Mouse (Mus musculus): Measurements from ENCODE around the gene St6galnac3. TPM values are rescaled to one million over a fixed set of nuclear protein-coding genes. Genes with fewer than 3 reads are reported as not detected.

The St6galnac3 gene
- polyA plus RNA-seq, 1 experiment = 13.6 TPM

DNA sequence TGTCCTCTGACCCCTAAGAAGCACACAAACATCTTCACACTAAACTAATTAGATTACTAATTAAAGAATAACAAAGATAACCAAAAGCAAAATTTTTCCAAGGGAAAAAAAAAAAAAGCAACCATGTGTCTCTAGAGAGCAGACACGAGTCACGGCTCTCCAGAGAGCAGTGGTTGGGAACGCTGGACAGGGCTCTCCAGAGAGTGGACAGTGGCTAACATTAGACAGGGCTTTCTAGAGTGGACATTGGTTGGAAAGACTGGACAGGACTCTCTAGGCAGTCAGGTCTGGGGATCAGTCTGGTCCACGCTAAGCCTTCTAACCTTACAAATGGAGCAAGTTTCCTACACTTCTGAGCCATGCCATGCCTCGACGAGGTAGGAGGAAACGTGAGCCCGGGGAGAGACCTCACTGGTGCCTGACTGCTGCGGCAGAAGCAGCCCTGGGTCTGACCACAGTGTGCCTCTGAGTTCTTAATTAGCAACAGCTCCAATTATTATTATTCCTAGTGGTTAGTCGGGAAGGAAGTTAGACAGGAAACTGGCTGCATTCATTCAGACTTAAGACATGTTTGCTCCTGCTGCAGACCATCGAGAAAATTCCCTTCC lies 32.7 kb downstream of the St6galnac3 start:
- WGBS = 37% methylated on average over 11 of the region's 11 CpGs
- TF ChIP-seq POLR2A (IDR thresholded peaks at IDR 0.05; ENCODE audit: borderline replicate concordance, control insufficient read depth, low read depth, low read length) (no peak), CTCF (IDR thresholded peaks at IDR 0.05; ENCODE audit: control insufficient read depth, insufficient read depth, low read length) (no peak)
- Histone ChIP-seq H3K27ac (ENCODE audit: control insufficient read depth, insufficient read depth, low read depth, low read length, poor library complexity) (no peak overlapping the region), H3K4me1 (ENCODE audit: control insufficient read depth, insufficient read depth, low read length) (peaks cover 3% of the 10 kb centered on the region), H3K4me3 (replicated peaks; ENCODE audit: control insufficient read depth, low read depth, low read length) (no peak overlapping the region)

DNA sequence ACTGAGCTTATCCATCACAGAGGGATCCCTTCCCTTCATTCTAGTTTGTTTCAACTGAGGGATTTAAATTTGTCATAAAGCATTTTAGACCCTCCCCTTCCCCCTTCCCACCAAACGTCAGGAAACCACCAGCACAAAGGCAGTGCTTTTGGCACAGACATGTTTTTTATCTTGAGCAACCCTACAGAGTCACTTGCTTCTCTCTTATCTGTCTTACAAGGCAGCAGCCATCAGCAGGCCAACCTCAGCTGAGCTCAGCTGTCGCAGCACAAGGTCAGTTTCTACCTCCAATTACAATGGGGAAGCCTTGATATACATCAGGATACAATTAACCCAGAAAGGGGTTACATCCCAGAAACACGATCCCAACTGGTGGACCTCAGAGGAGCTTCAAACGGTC lies 33.4 kb downstream of the St6galnac3 start:
- peaks cover 3% of the 10 kb centered on the region for H3K4me1 ChIP-seq (ENCODE audit: control insufficient read depth, insufficient read depth, low read length)
- TF ChIP-seq POLR2A (IDR thresholded peaks at IDR 0.05; ENCODE audit: borderline replicate concordance, control insufficient read depth, low read depth, low read length) (no peak), CTCF (IDR thresholded peaks at IDR 0.05; ENCODE audit: control insufficient read depth, insufficient read depth, low read length) (no peak)
- no peak overlapping the region for H3K4me3 ChIP-seq (replicated peaks; ENCODE audit: control insufficient read depth, low read depth, low read length)
- H3K27ac ChIP-seq (ENCODE audit: control insufficient read depth, insufficient read depth, low read depth, low read length, poor library complexity) = no peak overlapping the region
- 29% methylated on average over 4 of the region's 4 CpGs for WGBS

DNA sequence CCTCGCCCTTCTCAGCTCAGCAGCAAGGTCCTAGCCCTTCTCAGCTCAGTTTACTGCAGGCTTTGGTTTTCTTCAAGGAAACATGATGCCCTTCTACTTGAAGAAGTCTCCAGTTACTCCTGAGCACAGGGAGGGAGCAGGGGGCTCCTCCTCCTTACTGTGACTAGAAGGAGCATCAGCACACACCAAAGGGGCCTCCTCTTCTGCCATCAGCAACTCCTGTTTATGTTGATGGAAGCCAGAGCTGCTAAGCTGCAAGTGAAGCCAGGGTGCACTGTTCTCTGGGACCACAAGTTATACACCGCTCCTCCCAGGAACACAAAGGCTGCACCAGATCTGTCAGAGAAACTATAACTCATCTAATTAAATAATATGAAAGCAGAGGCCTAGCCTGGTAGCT lies 34.4 kb downstream of the St6galnac3 start:
- WGBS = 80% methylated on average over 2 of the region's 2 CpGs
- H3K4me1 ChIP-seq (ENCODE audit: control insufficient read depth, insufficient read depth, low read length) = peaks cover 3% of the 10 kb centered on the region
- no peak overlapping the region for H3K4me3 ChIP-seq (replicated peaks; ENCODE audit: control insufficient read depth, low read depth, low read length)
- TF ChIP-seq CTCF (IDR thresholded peaks at IDR 0.05; ENCODE audit: control insufficient read depth, insufficient read depth, low read length) (no peak), POLR2A (IDR thresholded peaks at IDR 0.05; ENCODE audit: borderline replicate concordance, control insufficient read depth, low read depth, low read length) (no peak)
- peak overlapping the region; percentile 25; the same call in 1 of the 2 replicates for H3K27ac ChIP-seq (ENCODE audit: control insufficient read depth, insufficient read depth, low read depth, low read length, poor library complexity)

DNA sequence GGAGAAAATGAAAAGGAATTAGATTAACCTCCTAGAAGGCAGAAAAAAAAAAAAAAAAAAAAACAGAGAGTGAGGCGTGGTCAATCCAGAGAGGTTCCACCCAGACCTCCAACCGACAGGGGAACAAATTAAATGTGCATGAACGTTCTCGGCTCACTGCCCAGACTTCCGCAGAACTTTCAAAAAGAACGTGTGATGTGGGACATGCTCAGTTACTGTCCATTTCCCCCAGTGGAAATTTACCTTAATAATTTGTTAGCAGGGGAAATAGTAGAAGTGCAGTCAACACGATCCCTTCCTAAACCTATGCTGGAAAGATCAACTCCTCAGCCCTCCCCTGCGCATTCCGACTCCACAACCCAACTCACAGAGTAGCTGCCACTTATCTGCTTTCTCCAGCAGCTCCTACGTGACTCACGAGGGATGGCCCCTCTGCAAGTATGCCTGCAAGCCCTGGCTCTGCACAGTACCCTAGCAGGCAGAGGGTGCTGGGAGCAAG lies 35.1 kb downstream of the St6galnac3 start:
- H3K4me1 ChIP-seq (ENCODE audit: control insufficient read depth, insufficient read depth, low read length) = peaks cover 3% of the 10 kb centered on the region
- 45% methylated on average over 11 of the region's 11 CpGs for WGBS
- H3K27ac ChIP-seq (ENCODE audit: control insufficient read depth, insufficient read depth, low read depth, low read length, poor library complexity) = peak overlapping the region; percentile 25
- no peak overlapping the region for H3K4me3 ChIP-seq (replicated peaks; ENCODE audit: control insufficient read depth, low read depth, low read length)
- no peak for TF ChIP-seq POLR2A (IDR thresholded peaks at IDR 0.05; ENCODE audit: borderline replicate concordance, control insufficient read depth, low read depth, low read length)
- TF ChIP-seq CTCF (IDR thresholded peaks at IDR 0.05; ENCODE audit: control insufficient read depth, insufficient read depth, low read length) = no peak

DNA sequence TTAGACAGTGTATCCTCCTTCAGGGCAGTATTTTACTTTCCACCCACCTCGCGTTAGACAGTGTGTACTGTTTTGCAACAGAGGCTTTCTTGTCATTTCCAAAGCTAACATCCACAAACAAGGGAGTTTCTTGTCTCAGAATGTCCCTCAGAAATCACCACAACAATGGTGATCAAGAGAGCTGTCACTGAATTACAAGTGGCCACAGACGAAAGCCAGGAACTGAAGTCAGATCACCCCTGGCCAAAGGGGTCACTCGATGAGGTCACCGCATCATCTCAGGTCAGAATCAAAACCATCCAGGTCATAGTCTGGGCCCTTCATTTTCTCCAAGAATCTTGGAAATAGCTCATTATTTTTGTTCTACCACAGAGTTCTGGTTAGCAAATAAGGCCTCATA lies 37.1 kb downstream of the St6galnac3 start:
- no peak overlapping the region for H3K27ac ChIP-seq (ENCODE audit: control insufficient read depth, insufficient read depth, low read depth, low read length, poor library complexity)

DNA sequence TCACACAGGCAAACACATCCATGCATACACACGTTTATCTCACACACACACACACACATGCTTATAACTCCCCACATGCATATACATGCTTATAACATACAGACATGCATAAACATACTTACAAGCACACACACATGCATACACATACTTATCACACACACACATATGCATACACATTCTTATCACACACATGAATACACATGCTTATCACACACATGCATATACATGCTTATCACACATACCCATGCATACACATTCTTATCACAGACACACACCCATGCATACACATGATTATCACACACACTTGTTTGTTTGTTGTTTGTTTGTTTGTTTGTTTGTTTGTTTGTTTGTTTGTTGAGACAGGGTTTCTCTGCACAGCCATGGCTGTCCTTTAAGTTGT lies 40.1 kb downstream of the St6galnac3 start:
- Histone ChIP-seq H3K27ac (ENCODE audit: control insufficient read depth, insufficient read depth, low read depth, low read length, poor library complexity) (no peak overlapping the region), H3K4me3 (replicated peaks; ENCODE audit: control insufficient read depth, low read depth, low read length) (no peak overlapping the region), H3K4me1 (ENCODE audit: control insufficient read depth, insufficient read depth, low read length) (peaks cover 1% of the 10 kb centered on the region)
- WGBS = 85% methylated on average over 1 of the region's 1 CpGs
- TF ChIP-seq POLR2A (IDR thresholded peaks at IDR 0.05; ENCODE audit: borderline replicate concordance, control insufficient read depth, low read depth, low read length) (no peak), CTCF (IDR thresholded peaks at IDR 0.05; ENCODE audit: control insufficient read depth, insufficient read depth, low read length) (no peak)

More for the DNA sequence above, 37.1 kb downstream of the St6galnac3 start:
- H3K4me1 ChIP-seq (ENCODE audit: control insufficient read depth, insufficient read depth, low read length) = peaks cover 3% of the 10 kb centered on the region
- H3K4me3 ChIP-seq (replicated peaks; ENCODE audit: control insufficient read depth, low read depth, low read length) = no peak overlapping the region
- TF ChIP-seq POLR2A (IDR thresholded peaks at IDR 0.05; ENCODE audit: borderline replicate concordance, control insufficient read depth, low read depth, low read length) (no peak), CTCF (IDR thresholded peaks at IDR 0.05; ENCODE audit: control insufficient read depth, insufficient read depth, low read length) (no peak)
- WGBS = 92% methylated on average over 5 of the region's 5 CpGs

DNA sequence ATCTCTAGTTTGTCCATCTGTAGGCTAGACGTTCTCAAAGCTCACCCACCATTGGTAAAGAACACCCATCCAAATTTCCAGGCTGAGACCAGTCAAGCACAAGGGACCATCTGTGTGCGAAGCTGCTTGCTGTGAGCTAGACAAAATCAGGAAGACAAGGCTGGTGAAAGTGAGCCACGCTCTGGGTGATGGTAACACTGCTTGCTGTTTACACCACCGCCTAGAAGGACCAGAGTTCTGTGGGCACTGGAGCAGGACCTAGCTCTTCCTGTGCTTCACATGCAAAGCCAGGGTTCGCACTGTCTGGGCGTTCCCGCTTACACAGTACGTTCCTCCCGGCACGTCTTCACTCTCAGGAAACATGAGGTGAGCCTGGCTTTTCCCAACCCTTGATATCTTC lies 42.7 kb downstream of the St6galnac3 start:
- Histone ChIP-seq H3K4me1 (ENCODE audit: control insufficient read depth, insufficient read depth, low read length) (no peaks in the 10 kb centered on the region; the same call in none of the 2 replicates), H3K4me3 (replicated peaks; ENCODE audit: control insufficient read depth, low read depth, low read length) (peak overlapping the region; percentile 32), H3K27ac (ENCODE audit: control insufficient read depth, insufficient read depth, low read depth, low read length, poor library complexity) (peak overlapping the region; percentile 20; the same call in 1 of the 2 replicates)
- TF ChIP-seq CTCF (IDR thresholded peaks at IDR 0.05; ENCODE audit: control insufficient read depth, insufficient read depth, low read length) (no peak), POLR2A (IDR thresholded peaks at IDR 0.05; ENCODE audit: borderline replicate concordance, control insufficient read depth, low read depth, low read length) (no peak)
- WGBS = 78% methylated on average over 10 of the region's 10 CpGs

DNA sequence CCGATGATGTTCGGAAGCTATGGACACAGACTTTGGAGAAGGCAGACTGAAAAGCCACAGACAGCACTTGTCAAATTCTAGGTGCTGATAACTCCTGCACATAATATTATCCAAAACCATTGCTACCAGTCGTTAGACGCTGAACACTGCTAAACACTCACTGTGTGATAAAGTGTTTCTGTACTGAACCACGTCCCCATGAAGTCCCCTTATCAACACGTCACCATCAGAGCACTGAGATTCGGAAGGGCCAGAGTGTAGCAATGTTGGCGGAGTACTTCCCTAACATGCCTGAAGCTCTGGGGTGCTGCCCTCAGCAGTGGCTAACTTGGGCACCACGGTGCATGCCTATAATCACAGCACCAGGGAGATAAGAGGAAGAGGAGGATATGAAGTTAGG lies 43.3 kb downstream of the St6galnac3 start:
- 52% methylated on average over 9 of the region's 9 CpGs for WGBS
- H3K27ac ChIP-seq (ENCODE audit: control insufficient read depth, insufficient read depth, low read depth, low read length, poor library complexity) = no peak overlapping the region
- H3K4me1 ChIP-seq (ENCODE audit: control insufficient read depth, insufficient read depth, low read length) = no peaks in the 10 kb centered on the region; the same call in none of the 2 replicates

More for the DNA sequence above, 43.3 kb downstream of the St6galnac3 start:
- no peak overlapping the region for H3K4me3 ChIP-seq (replicated peaks; ENCODE audit: control insufficient read depth, low read depth, low read length)
- TF ChIP-seq POLR2A (IDR thresholded peaks at IDR 0.05; ENCODE audit: borderline replicate concordance, control insufficient read depth, low read depth, low read length) (no peak), CTCF (IDR thresholded peaks at IDR 0.05; ENCODE audit: control insufficient read depth, insufficient read depth, low read length) (no peak)

All from bone marrow, adult 2 months (tissue).